In genomic region chr8:91190816-91191340, GRCm38 (mm10) we compare ENCODE assay signal across 7 mouse cellular contexts. TPM values are rescaled to one million over a fixed set of nuclear protein-coding genes. Genes with fewer than 3 reads are reported as not detected.
A peak's percentile ranks its signal among the peaks of the same experiment; 100 is the strongest.
DNase-seq lines count a peak whose midpoint lies in the region; ATAC-seq and TF ChIP-seq lines count a peak whose summit lies in the region.

No protein-coding gene starts in this region.

- intact Hi-C loops in left cerebral cortex, postnatal 14 days (cut with DNase I), result loop anchor here (5.0 to 10.0 kb wide), 2 partner anchors 1171 to 1534 kb away; no protein-coding TSS in a partner anchor

- H3K4me2 ChIP-seq in hindbrain, embryonic 14.5 days (replicated peaks), result 0 out of 2 replicates have a peak overlapping the region, but pooled peaks have one; percentile 4

- H3K4me1 ChIP-seq in hindbrain, embryonic 14.5 days (replicated peaks; ENCODE audit: control insufficient read depth, insufficient read depth, low read length), result no peaks in the 10 kb centered on the region
- peaks cover 8% of the 10 kb centered on the region for H3K4me1 ChIP-seq in midbrain, embryonic 10.5 days

- peak; percentile 1 for DNase-seq in Patski (ENCODE audit: low read depth, low spot score)
- DNase-seq in cerebellum, adult 9-10 months, result peak; percentile 5
- peak; percentile 24 to 53 for DNase-seq in frontal cortex, postnatal 25 days (ENCODE audit: low spot score in 2 of 2)
- DNase-seq in hindbrain, embryonic 14.5 days (ENCODE audit: low spot score), result peak; percentile 85
- DNase-seq in left cerebral cortex, postnatal 14 days (ENCODE audit: low spot score in 2 of 2), result peak; percentile 66 to 75
- peak; percentile 73 for DNase-seq in midbrain, embryonic 10.5 days (ENCODE audit: low spot score)
- peak; percentile 40 for DNase-seq in skeletal muscle tissue, adult 2 months (ENCODE audit: low read depth, low spot score)

- H3K9me3 ChIP-seq in hindbrain, embryonic 14.5 days (ENCODE audit: control insufficient read depth, low read length), result no peaks in the 10 kb centered on the region
- H3K9me3 ChIP-seq in midbrain, embryonic 10.5 days (replicated peaks), result no peaks in the 10 kb centered on the region

- ATAC-seq in Patski, result no peak
- peak; percentile 83 for ATAC-seq in hindbrain, embryonic 14.5 days (ENCODE audit: low FRiP score)

- TF ChIP-seq CTCF in Patski (IDR thresholded peaks at IDR 0.05), result peak; percentile 74

- no peak overlapping the region for H3K4me3 ChIP-seq in hindbrain, embryonic 14.5 days (replicated peaks; ENCODE audit: low read length)
- peak overlapping the region; percentile 39 for H3K4me3 ChIP-seq in midbrain, embryonic 10.5 days

- H3K36me3 ChIP-seq in hindbrain, embryonic 14.5 days (replicated peaks; ENCODE audit: control insufficient read depth, insufficient read depth), result no peaks in the 10 kb centered on the region
- H3K36me3 ChIP-seq in midbrain, embryonic 10.5 days, result no peaks in the 10 kb centered on the region

- peaks cover 27% of the 10 kb centered on the region for H3K27me3 ChIP-seq in Patski
- H3K27me3 ChIP-seq in hindbrain, embryonic 14.5 days (ENCODE audit: control insufficient read depth, insufficient read depth, low read length), result peaks cover 32% of the 10 kb centered on the region; the same call in 1 of the 2 replicates
- H3K27me3 ChIP-seq in midbrain, embryonic 10.5 days (ENCODE audit: low read depth, poor library complexity, severe bottlenecking), result peaks cover 66% of the 10 kb centered on the region

- in situ Hi-C loops in Patski (cut with MboI; ENCODE audit: low pct_unique_long_range_greater_than_20kb), result no loop called here

- 7% methylated on average over 17 of the region's 17 CpGs for WGBS in hindbrain, embryonic 14.5 days
- WGBS in midbrain, embryonic 10.5 days, result 7% methylated on average over 17 of the region's 17 CpGs

- no peak overlapping the region for H3K27ac ChIP-seq in hindbrain, embryonic 14.5 days
- H3K27ac ChIP-seq in midbrain, embryonic 10.5 days (replicated peaks), result peak overlapping the region; percentile 81

- CTCF ChIA-PET in Patski (lab: Charles Lee), result interaction anchor here (1.4 kb wide), 1 partner anchor 17 kb away, joined by 4 read pairs; no protein-coding TSS in a partner anchor

- H3K9ac ChIP-seq in hindbrain, embryonic 14.5 days, result no peak overlapping the region

- POLR2A ChIA-PET in Patski (lab: Charles Lee), result interaction anchor here (0.6 kb wide), 1 partner anchor 21 kb away, joined by 4 read pairs; no protein-coding TSS in a partner anchor

RNA-seq across cellular contexts. Expression of gene Aktip, which starts 8.9 kb away (rescaled TPM):
- 88.1 TPM for polyA plus RNA-seq in Patski (2021)
- 118 and 139 TPM in 2 replicates for polyA plus RNA-seq in hindbrain, embryonic 14.5 days (2014; fragmentation: Nextera tagmentation; extraction: Ambion mirVana)
- 10 to 100 TPM; 67.4 to 70.3 TPM for total RNA-seq in left cerebral cortex, postnatal 14 days (2021)
- 79.2 and 92.9 TPM in 2 replicates for polyA plus RNA-seq in midbrain, embryonic 10.5 days (2016; fragmentation: Nextera tagmentation; extraction: Ambion mirVana)

Comparison
In these comparisons a context has a peak if more than half of its experiments do, and no peak if none do; other contexts are left out.
1. DNase-seq: peak in every context shown above with its lines; median percentile 85 in hindbrain, embryonic 14.5 days; 73 in midbrain, embryonic 10.5 days; 70 in left cerebral cortex, postnatal 14 days; 40 in skeletal muscle tissue, adult 2 months; 38 in frontal cortex, postnatal 25 days; 5 in cerebellum, adult 9-10 months; 1 in Patski.